Mouse (Mus musculus): ENCODE measurements around the gene Ankrd39. TPM values are rescaled to one million over a fixed set of nuclear protein-coding genes. Genes with fewer than 3 reads are reported as not detected.

The Ankrd39 gene
- polyA plus RNA-seq, 1 experiment from 2014 or later: 23.3 TPM

DNA sequence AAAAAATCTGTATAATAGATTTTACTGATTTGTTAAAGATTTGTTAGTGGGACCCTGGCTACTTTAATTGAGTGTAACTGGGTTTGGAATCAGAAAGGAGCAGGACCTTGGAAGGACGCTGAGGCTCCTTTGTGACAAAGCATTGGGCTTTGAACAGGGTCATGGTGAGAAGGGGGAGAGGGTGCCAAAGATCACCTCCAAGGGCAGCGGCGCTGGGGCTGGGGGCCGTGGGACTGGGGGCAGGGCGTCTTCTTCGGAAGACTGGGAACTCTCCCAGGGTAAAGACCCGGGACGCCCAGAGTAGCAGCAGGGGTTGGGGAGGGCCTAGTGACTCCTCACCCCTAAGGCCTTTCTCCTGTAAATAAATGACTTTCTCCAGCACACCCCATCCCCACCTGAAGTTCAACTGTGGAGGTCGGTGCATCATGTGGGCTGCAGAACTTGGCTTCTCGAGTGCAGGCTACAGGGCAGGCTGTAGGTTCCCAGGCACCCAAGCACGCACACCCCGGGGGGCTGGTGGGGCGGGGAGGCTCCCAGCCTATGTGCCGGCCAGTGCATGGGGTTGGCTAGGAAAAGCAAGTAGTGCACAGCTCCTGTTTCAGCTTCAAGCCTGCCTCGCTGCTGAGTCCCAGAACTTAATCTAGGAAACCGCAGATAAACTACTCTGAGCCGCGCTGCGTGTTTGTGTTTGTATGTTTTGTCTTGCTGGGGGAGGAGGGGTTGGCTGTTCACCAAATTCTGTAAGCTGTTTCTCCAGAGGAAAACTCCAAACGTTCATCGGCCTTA, 20.8 kb upstream of the Ankrd39 start:
- WGBS: 38% methylated on average over 21 of the region's 21 CpGs
- Histone ChIP-seq H3K36me3 (ENCODE audit: control insufficient read depth, insufficient read depth, low read length) (no peaks in the 10 kb centered on the region), H3K27ac (ENCODE audit: low read length) (peak overlapping the region; percentile 72), H3K9ac (ENCODE audit: low read length) (peak overlapping the region; percentile 33; the same call in 1 of the 2 replicates), H3K27me3 (ENCODE audit: control insufficient read depth, insufficient read depth, low read depth, low read length) (no peaks in the 10 kb centered on the region), H3K4me1 (replicated peaks; ENCODE audit: control insufficient read depth, insufficient read depth, low read length) (peaks cover 38% of the 10 kb centered on the region), H3K4me2 (ENCODE audit: low read depth, low read length) (no peak overlapping the region), H3K4me3 (ENCODE audit: low read length) (no peak overlapping the region), H3K9me3 (ENCODE audit: control insufficient read depth, low read length) (no peaks in the 10 kb centered on the region)
- peak; percentile 24; the same call in 1 of the 2 replicates for ATAC-seq (ENCODE audit: low read depth)

GRCm38 (mm10) chr1:36566425-36566824, 19.2 kb upstream of the Ankrd39 start:
- H3K36me3 ChIP-seq (ENCODE audit: control insufficient read depth, insufficient read depth, low read length): no peaks in the 10 kb centered on the region
- no peak overlapping the region for H3K9ac ChIP-seq (ENCODE audit: low read length)
- H3K27me3 ChIP-seq (ENCODE audit: control insufficient read depth, insufficient read depth, low read depth, low read length): no peaks in the 10 kb centered on the region
- H3K27ac ChIP-seq (ENCODE audit: low read length): no peak overlapping the region
- H3K4me1 ChIP-seq (replicated peaks; ENCODE audit: control insufficient read depth, insufficient read depth, low read length): peaks cover 30% of the 10 kb centered on the region
- H3K9me3 ChIP-seq (ENCODE audit: control insufficient read depth, low read length): no peaks in the 10 kb centered on the region
- H3K4me3 ChIP-seq (ENCODE audit: low read length): no peak overlapping the region
- no peak for ATAC-seq (ENCODE audit: low read depth)
- 21% methylated on average over 2 of the region's 2 CpGs for WGBS
- H3K4me2 ChIP-seq (ENCODE audit: low read depth, low read length): no peak overlapping the region

GRCm38 (mm10) chr1:36564101-36564500, 16.9 kb upstream of the Ankrd39 start:
- Histone ChIP-seq H3K36me3 (ENCODE audit: control insufficient read depth, insufficient read depth, low read length) (no peaks in the 10 kb centered on the region), H3K4me1 (replicated peaks; ENCODE audit: control insufficient read depth, insufficient read depth, low read length) (peaks cover 22% of the 10 kb centered on the region)
- 71% methylated on average over 6 of the region's 6 CpGs for WGBS

GRCm38 (mm10) chr1:36563632-36564031, 16.4 kb upstream of the Ankrd39 start:
- Histone ChIP-seq H3K27ac (ENCODE audit: low read length) (no peak overlapping the region), H3K27me3 (ENCODE audit: control insufficient read depth, insufficient read depth, low read depth, low read length) (no peaks in the 10 kb centered on the region), H3K4me3 (ENCODE audit: low read length) (no peak overlapping the region), H3K4me2 (ENCODE audit: low read depth, low read length) (no peak overlapping the region), H3K36me3 (ENCODE audit: control insufficient read depth, insufficient read depth, low read length) (no peaks in the 10 kb centered on the region), H3K4me1 (replicated peaks; ENCODE audit: control insufficient read depth, insufficient read depth, low read length) (peaks cover 22% of the 10 kb centered on the region), H3K9ac (ENCODE audit: low read length) (no peak overlapping the region), H3K9me3 (ENCODE audit: control insufficient read depth, low read length) (no peaks in the 10 kb centered on the region)
- 58% methylated on average over 4 of the region's 4 CpGs for WGBS
- no peak for ATAC-seq (ENCODE audit: low read depth)

More at GRCm38 (mm10) chr1:36564101-36564500, 16.9 kb upstream of the Ankrd39 start:
- Histone ChIP-seq H3K9ac (ENCODE audit: low read length) (no peak overlapping the region), H3K4me2 (ENCODE audit: low read depth, low read length) (no peak overlapping the region), H3K27me3 (ENCODE audit: control insufficient read depth, insufficient read depth, low read depth, low read length) (no peaks in the 10 kb centered on the region), H3K27ac (ENCODE audit: low read length) (no peak overlapping the region), H3K4me3 (ENCODE audit: low read length) (no peak overlapping the region), H3K9me3 (ENCODE audit: control insufficient read depth, low read length) (no peaks in the 10 kb centered on the region)
- no peak for ATAC-seq (ENCODE audit: low read depth)

GRCm38 (mm10) chr1:36563197-36563596, 16.0 kb upstream of the Ankrd39 start:
- Histone ChIP-seq H3K27me3 (ENCODE audit: control insufficient read depth, insufficient read depth, low read depth, low read length) (no peaks in the 10 kb centered on the region), H3K4me3 (ENCODE audit: low read length) (no peak overlapping the region), H3K4me1 (replicated peaks; ENCODE audit: control insufficient read depth, insufficient read depth, low read length) (peaks cover 19% of the 10 kb centered on the region), H3K4me2 (ENCODE audit: low read depth, low read length) (no peak overlapping the region), H3K36me3 (ENCODE audit: control insufficient read depth, insufficient read depth, low read length) (no peaks in the 10 kb centered on the region), H3K9ac (ENCODE audit: low read length) (peak overlapping the region; percentile 26; the same call in 1 of the 2 replicates), H3K9me3 (ENCODE audit: control insufficient read depth, low read length) (no peaks in the 10 kb centered on the region), H3K27ac (ENCODE audit: low read length) (no peak overlapping the region)
- 71% methylated on average over 2 of the region's 2 CpGs for WGBS
- no peak for ATAC-seq (ENCODE audit: low read depth)

DNA sequence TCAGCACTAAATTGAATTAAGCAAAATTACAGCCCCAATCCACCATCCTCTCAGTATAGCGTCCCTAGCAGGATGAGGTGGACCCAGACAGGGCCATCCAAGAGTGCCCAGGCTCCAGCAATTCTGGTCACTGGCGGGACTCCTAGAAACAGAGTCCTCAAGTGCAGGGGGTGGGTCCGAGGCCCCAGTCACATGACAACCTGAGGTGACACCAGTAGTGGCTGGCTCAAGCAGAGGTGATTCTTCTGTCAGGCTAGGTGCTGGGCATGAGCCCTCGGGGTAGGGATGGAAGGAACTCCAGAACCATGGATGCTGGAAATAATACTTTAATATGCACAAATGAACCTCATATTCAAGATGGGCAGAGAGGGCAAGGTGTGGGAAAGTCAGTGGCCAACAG, 15.1 kb upstream of the Ankrd39 start:
- no peak overlapping the region for H3K4me3 ChIP-seq (ENCODE audit: low read length)
- peaks cover 14% of the 10 kb centered on the region for H3K4me1 ChIP-seq (replicated peaks; ENCODE audit: control insufficient read depth, insufficient read depth, low read length)
- no peak for ATAC-seq (ENCODE audit: low read depth)
- H3K9ac ChIP-seq (ENCODE audit: low read length): no peak overlapping the region
- no peaks in the 10 kb centered on the region for H3K36me3 ChIP-seq (ENCODE audit: control insufficient read depth, insufficient read depth, low read length)
- H3K9me3 ChIP-seq (ENCODE audit: control insufficient read depth, low read length): no peaks in the 10 kb centered on the region
- H3K4me2 ChIP-seq (ENCODE audit: low read depth, low read length): no peak overlapping the region
- no peaks in the 10 kb centered on the region for H3K27me3 ChIP-seq (ENCODE audit: control insufficient read depth, insufficient read depth, low read depth, low read length)
- no peak overlapping the region for H3K27ac ChIP-seq (ENCODE audit: low read length)
- WGBS: 50% methylated on average over 4 of the region's 4 CpGs

GRCm38 (mm10) chr1:36560903-36561302, 13.7 kb upstream of the Ankrd39 start:
- WGBS: 48% methylated on average over 6 of the region's 6 CpGs
- H3K4me2 ChIP-seq (ENCODE audit: low read depth, low read length): no peak overlapping the region
- peak overlapping the region; percentile 6; the same call in 1 of the 2 replicates for H3K27ac ChIP-seq (ENCODE audit: low read length)
- no peak overlapping the region for H3K4me3 ChIP-seq (ENCODE audit: low read length)
- no peaks in the 10 kb centered on the region for H3K36me3 ChIP-seq (ENCODE audit: control insufficient read depth, insufficient read depth, low read length)
- no peak overlapping the region for H3K9ac ChIP-seq (ENCODE audit: low read length)
- peaks cover 14% of the 10 kb centered on the region for H3K4me1 ChIP-seq (replicated peaks; ENCODE audit: control insufficient read depth, insufficient read depth, low read length)
- no peaks in the 10 kb centered on the region for H3K9me3 ChIP-seq (ENCODE audit: control insufficient read depth, low read length)
- no peaks in the 10 kb centered on the region for H3K27me3 ChIP-seq (ENCODE audit: control insufficient read depth, insufficient read depth, low read depth, low read length)
- ATAC-seq (ENCODE audit: low read depth): no peak

DNA sequence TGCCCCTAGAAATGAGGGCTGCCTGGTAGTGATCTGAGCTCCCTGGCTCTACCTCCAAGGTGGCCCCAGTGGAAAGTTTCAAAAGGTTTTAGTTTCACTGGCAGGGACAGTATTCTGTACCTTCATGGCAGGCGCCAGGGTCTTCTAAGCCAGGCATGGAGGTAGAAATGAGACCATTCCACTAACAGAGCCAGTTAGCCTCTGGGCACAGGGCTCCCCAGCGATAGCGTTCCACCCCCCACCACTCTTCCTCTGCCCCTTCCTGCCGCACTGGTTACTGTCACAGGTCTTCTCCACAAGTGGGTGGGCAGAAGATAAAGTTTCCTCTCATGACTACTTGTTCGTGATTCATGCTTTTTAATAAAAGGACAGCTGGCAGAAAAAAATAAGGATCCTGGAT, 12.6 kb upstream of the Ankrd39 start:
- 55% methylated on average over 5 of the region's 5 CpGs for WGBS
- H3K36me3 ChIP-seq (ENCODE audit: control insufficient read depth, insufficient read depth, low read length): no peaks in the 10 kb centered on the region
- H3K4me1 ChIP-seq (replicated peaks; ENCODE audit: control insufficient read depth, insufficient read depth, low read length): peaks cover 24% of the 10 kb centered on the region
- H3K27ac ChIP-seq (ENCODE audit: low read length): no peak overlapping the region
- no peaks in the 10 kb centered on the region for H3K27me3 ChIP-seq (ENCODE audit: control insufficient read depth, insufficient read depth, low read depth, low read length)
- no peak for ATAC-seq (ENCODE audit: low read depth)
- H3K9ac ChIP-seq (ENCODE audit: low read length): no peak overlapping the region
- no peak overlapping the region for H3K4me2 ChIP-seq (ENCODE audit: low read depth, low read length)
- no peak overlapping the region for H3K4me3 ChIP-seq (ENCODE audit: low read length)
- H3K9me3 ChIP-seq (ENCODE audit: control insufficient read depth, low read length): no peaks in the 10 kb centered on the region

DNA sequence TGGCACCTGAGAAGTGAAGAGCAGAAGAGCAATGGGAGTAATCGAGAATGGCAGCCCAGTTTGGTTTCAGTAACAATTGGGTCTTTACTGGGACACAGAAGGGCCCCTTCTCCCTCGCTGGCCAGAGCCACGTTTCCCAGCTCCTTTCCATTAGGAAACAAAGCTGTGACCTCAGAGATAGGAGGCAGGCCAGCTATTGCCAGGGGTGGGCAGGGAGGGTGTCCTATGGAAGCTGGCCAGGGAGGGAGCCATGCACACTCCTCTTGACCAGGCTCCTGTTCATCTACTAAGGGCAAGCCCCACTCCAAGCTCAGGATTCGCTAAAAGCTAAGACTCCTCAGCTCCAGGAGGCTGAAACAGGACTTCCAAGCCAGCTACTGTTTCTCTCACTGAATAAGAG, 12.0 kb upstream of the Ankrd39 start:
- H3K4me1 ChIP-seq (replicated peaks; ENCODE audit: control insufficient read depth, insufficient read depth, low read length): peaks cover 28% of the 10 kb centered on the region
- H3K36me3 ChIP-seq (ENCODE audit: control insufficient read depth, insufficient read depth, low read length): peaks cover 2% of the 10 kb centered on the region
- peak overlapping the region; percentile 93 for H3K4me2 ChIP-seq (ENCODE audit: low read depth, low read length)
- no peak for ATAC-seq (ENCODE audit: low read depth)
- H3K27ac ChIP-seq (ENCODE audit: low read length): peak overlapping the region; percentile 100
- H3K9me3 ChIP-seq (ENCODE audit: control insufficient read depth, low read length): no peaks in the 10 kb centered on the region
- no peaks in the 10 kb centered on the region for H3K27me3 ChIP-seq (ENCODE audit: control insufficient read depth, insufficient read depth, low read depth, low read length)
- 20% methylated on average over 4 of the region's 4 CpGs for WGBS
- H3K9ac ChIP-seq (ENCODE audit: low read length): peak overlapping the region; percentile 93; the same call in 1 of the 2 replicates
- H3K4me3 ChIP-seq (ENCODE audit: low read length): no peak overlapping the region; the same call in 1 of the 2 replicates

Measured in lung, embryonic 16.5 days (tissue).